Mouse (Mus musculus) right cerebral cortex, adult 2 months (tissue): ENCODE measurements at regions not wholly inside any gene's neighbourhood (a gene's known extent, or its start where the extent isn't known, plus 50 kb on each side); places are given as distances from the start of the nearest gene placed in this dataset.

Experiments
- DNase-seq, 2 experiments: peaks; one replicate each; pipeline ENCODE4 v3.0.0; 2021 to 2022; ENCODE audit warnings: low spot score in 2 of 2

- DNase-seq: no peak
These were observed 57.8 kb upstream of the Ddit4l start for GRCm38 (mm10) chr3:137563541-137564080.

DNA sequence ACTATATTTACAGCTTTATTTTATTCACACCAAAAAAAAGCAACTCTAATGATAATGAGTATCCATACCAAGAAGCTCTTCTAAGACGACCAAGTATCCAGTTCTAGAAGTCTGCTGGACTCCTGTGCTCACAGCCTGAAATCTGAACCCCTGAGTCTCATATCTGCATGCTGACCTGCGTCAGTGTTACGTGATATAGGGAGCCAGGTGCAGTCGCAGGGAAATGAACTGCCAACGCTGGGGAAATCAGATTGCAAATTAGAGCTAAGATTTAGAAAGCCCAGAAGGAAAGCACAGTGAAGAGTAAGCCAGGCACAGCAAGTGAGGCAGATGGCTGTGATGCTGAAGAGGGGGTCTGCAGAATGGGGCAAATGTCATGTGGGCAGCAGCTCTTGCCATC lies 57.1 kb upstream of the Ddit4l start:
- no peak for DNase-seq

GRCm38 (mm10) chr3:137568580-137569313 lies 52.7 kb upstream of the Ddit4l start:
- no peak for DNase-seq
